Mouse (Mus musculus) gastrocnemius, adult 18-20 months (tissue): Measurements from ENCODE around the gene Bcl7c. TPM values are rescaled to one million over a fixed set of nuclear protein-coding genes. Genes with fewer than 3 reads are reported as not detected.
"Not testable (repeated sequence)": the region's sequence is repeated elsewhere in the genome, so short reads cannot be mapped to it uniquely, and the experiment has no call there.

Source experiments
- DNase-seq: peaks from one replicate; pipeline ENCODE4 v3.0.0; 2021; ENCODE audit warnings: low spot score
- total RNA-seq, 2 experiments: library from RNA; stranded (reverse); gene quantifications; 2 replicates each; pipeline ENCODE4 v1.2.3; 2021

The Bcl7c gene
- total RNA-seq, 2 experiments from 2014 or later: 26.2 to 37.9 TPM

- no peak for DNase-seq
These were observed 9.6 kb upstream of the Bcl7c start for GRCm38 (mm10) chr7:127718339-127718738.

GRCm38 (mm10) chr7:127716992-127717391, 8.3 kb upstream of the Bcl7c start:
- DNase-seq: peak; percentile 52

- DNase-seq: no peak
These were observed 6.1 kb upstream of the Bcl7c start for GRCm38 (mm10) chr7:127714816-127715215.

GRCm38 (mm10) chr7:127712461-127713385, 4.0 kb upstream of the Bcl7c start, which contains the start of gene Ctf1:
Gene Ctf1 (plus strand): TSS chr7:127712736.
- peak; percentile 79 for DNase-seq

- DNase-seq: no peak
These were observed 2.7 kb upstream of the Bcl7c start for GRCm38 (mm10) chr7:127711456-127711855.

GRCm38 (mm10) chr7:127711031-127711430, 2.3 kb upstream of the Bcl7c start:
- DNase-seq: no peak

GRCm38 (mm10) chr7:127709261-127709979, 687 bp upstream of the Bcl7c start:
- DNase-seq: no peak

GRCm38 (mm10) chr7:127707957-127708206, 851 bp downstream of the Bcl7c start:
- no peak for DNase-seq

- no peak for DNase-seq
These were observed 1.4 kb downstream of the Bcl7c start for GRCm38 (mm10) chr7:127707045-127707956.

- DNase-seq: no peak
These were observed 3.0 kb downstream of the Bcl7c start for GRCm38 (mm10) chr7:127705706-127706105.

GRCm38 (mm10) chr7:127704598-127704997, 4.1 kb downstream of the Bcl7c start:
- no peak for DNase-seq

- DNase-seq: no peak
These were observed 5.1 kb downstream of the Bcl7c start for GRCm38 (mm10) chr7:127703561-127704178.

GRCm38 (mm10) chr7:127700712-127701331, 7.9 kb downstream of the Bcl7c start:
- no peak for DNase-seq

- DNase-seq: no peak
These were observed 9.7 kb downstream of the Bcl7c start for GRCm38 (mm10) chr7:127698986-127699385.

GRCm38 (mm10) chr7:127693730-127694129, 15.0 kb downstream of the Bcl7c start:
- not testable (repeated sequence) for DNase-seq

- no peak for DNase-seq
These were observed 15.4 kb downstream of the Bcl7c start for GRCm38 (mm10) chr7:127693290-127693689.

GRCm38 (mm10) chr7:127691221-127691989, 17.3 kb downstream of the Bcl7c start:
- peak; percentile 86 for DNase-seq

GRCm38 (mm10) chr7:127689626-127690280, 19.0 kb downstream of the Bcl7c start:
- DNase-seq: no peak

- no peak for DNase-seq
These were observed 19.8 kb downstream of the Bcl7c start for GRCm38 (mm10) chr7:127688935-127689334.
